Mouse (Mus musculus): ENCODE results near the gene Pskh1. TPM values are rescaled to one million over a fixed set of nuclear protein-coding genes. Genes with fewer than 3 reads are reported as not detected.

The Pskh1 gene
- total and polyA plus RNA-seq, 3 experiments: 12.9 to 26.2 TPM; not detected in 1

GRCm38 (mm10) chr8:105936866-105937475 is 36.7 kb downstream of the Pskh1 start:
- DNase-seq (ENCODE audit: low read depth, low spot score): peak; percentile 96
- peaks cover 4 to 14% of the 10 kb centered on the region in 2 experiments; a peak in 3 of 4 replicates for H3K4me1 ChIP-seq (ENCODE audit: control insufficient read depth in 1 of 2, insufficient read depth in 2 of 2, low read length in 2 of 2)
- peaks cover 0 to 13% of the 10 kb centered on the region in 2 experiments; a peak in 2 of 4 replicates for H3K36me3 ChIP-seq (ENCODE audit: control insufficient read depth in 1 of 2, insufficient read depth in 2 of 2, low read length in 2 of 2)
- no peak for TF ChIP-seq SMC3 (IDR thresholded peaks at IDR 0.05; ENCODE audit: low read depth, low read length)
- TF ChIP-seq ZMIZ1 (IDR thresholded peaks at IDR 0.05; ENCODE audit: low read depth, low read length): no peak; the same call in 1 of the 2 replicates
- peak; percentile 46; the same call in 1 of the 2 replicates for TF ChIP-seq ETS1 (IDR thresholded peaks at IDR 0.05; ENCODE audit: low read depth, low read length)
- no peak for TF ChIP-seq MEF2A (IDR thresholded peaks at IDR 0.05; ENCODE audit: extremely low read depth, insufficient replicate concordance, low read depth, low read length, poor library complexity, severe bottlenecking)
- TF ChIP-seq MAX (IDR thresholded peaks at IDR 0.05; ENCODE audit: low read length): peak; percentile 94
- TF ChIP-seq BHLHE40 (IDR thresholded peaks at IDR 0.05; ENCODE audit: borderline replicate concordance, low read depth, low read length): no peak
- peak; percentile 66 to 82; a peak in 3 of 4 replicates for TF ChIP-seq POLR2A (IDR thresholded peaks at IDR 0.05; ENCODE audit: control insufficient read depth in 1 of 2, insufficient read depth in 1 of 2, low read depth in 1 of 2, low read length in 2 of 2, poor library complexity in 1 of 2)
- no peak for TF ChIP-seq TAL1 (IDR thresholded peaks at IDR 0.05; ENCODE audit: low read length)
- TF ChIP-seq CTCF (IDR thresholded peaks at IDR 0.05 in 2 of 3, conservative IDR thresholded peaks at IDR 0.05 in 1 of 3; ENCODE audit: control insufficient read depth in 1 of 3, insufficient read depth in 1 of 3, low read depth in 2 of 3, low read length in 3 of 3, poor library complexity in 1 of 3, severe bottlenecking in 1 of 3): no peak
- 0 out of 2 replicates have a peak, but pooled peaks have one; percentile 18 for TF ChIP-seq POLR2AphosphoS2 (IDR thresholded peaks at IDR 0.05; ENCODE audit: low read length)
- no peak for TF ChIP-seq MYB (IDR thresholded peaks at IDR 0.05; ENCODE audit: low read depth, low read length)
- peak; percentile 77 for TF ChIP-seq USF1 (IDR thresholded peaks at IDR 0.05; ENCODE audit: low read depth, low read length)
- TF ChIP-seq ELF1 (IDR thresholded peaks at IDR 0.05; ENCODE audit: low read depth, low read length): peak; percentile 92
- TF ChIP-seq JUND (IDR thresholded peaks at IDR 0.05; ENCODE audit: low read depth, low read length): no peak
- TF ChIP-seq TCF12 (IDR thresholded peaks at IDR 0.05; ENCODE audit: low read depth, low read length): peak; percentile 59
- TF ChIP-seq ZC3H11A (IDR thresholded peaks at IDR 0.05; ENCODE audit: low read depth, low read length): no peak
- TF ChIP-seq E2F4 (IDR thresholded peaks at IDR 0.05; ENCODE audit: borderline replicate concordance, low read depth, low read length): no peak
- peak in 1 of 2 experiments; percentile 8; a peak in 1 of 4 replicates for TF ChIP-seq EP300 (IDR thresholded peaks at IDR 0.05; ENCODE audit: low read depth in 1 of 2, low read length in 2 of 2)
- peak; percentile 85 for TF ChIP-seq MXI1 (IDR thresholded peaks at IDR 0.05; ENCODE audit: low read depth, low read length)
- peak; percentile 13; the same call in 1 of the 2 replicates for TF ChIP-seq SIN3A (IDR thresholded peaks at IDR 0.05; ENCODE audit: low read length)
- TF ChIP-seq GATA1 (IDR thresholded peaks at IDR 0.05; ENCODE audit: low read depth, low read length): no peak
- peak; percentile 81 for TF ChIP-seq HCFC1 (IDR thresholded peaks at IDR 0.05; ENCODE audit: low read depth, low read length)
- no peak for TF ChIP-seq ZKSCAN1 (IDR thresholded peaks at IDR 0.05; ENCODE audit: low read depth, low read length)
- TF ChIP-seq CHD2 (IDR thresholded peaks at IDR 0.05; ENCODE audit: low read length): no peak
- TF ChIP-seq MYC (IDR thresholded peaks at IDR 0.05; ENCODE audit: low read depth, low read length): peak; percentile 97
- no peak; the same call in 1 of the 2 replicates for TF ChIP-seq KAT2A (conservative IDR thresholded peaks at IDR 0.05; ENCODE audit: low read depth, low read length)
- peak; percentile 63 for TF ChIP-seq NELFE (IDR thresholded peaks at IDR 0.05; ENCODE audit: low read depth, low read length)
- TF ChIP-seq RAD21 (IDR thresholded peaks at IDR 0.05; ENCODE audit: low read depth, low read length): no peak
- TF ChIP-seq GABPA (IDR thresholded peaks at IDR 0.05; ENCODE audit: low read depth, low read length): no peak
- no peak for TF ChIP-seq CHD1 (IDR thresholded peaks at IDR 0.05; ENCODE audit: low read depth, low read length)
- peak; percentile 77 for TF ChIP-seq TBP (IDR thresholded peaks at IDR 0.05; ENCODE audit: low read depth, low read length)
- H3K27ac ChIP-seq (ENCODE audit: control insufficient read depth, low read depth, low read length): peak overlapping the region; percentile 90
- peaks cover 10% of the 10 kb centered on the region for H3K79me2 ChIP-seq (ENCODE audit: control insufficient read depth, insufficient read depth, low read length, poor library complexity)
- peak overlapping the region; percentile 91 for H3K9ac ChIP-seq (ENCODE audit: control insufficient read depth, low read depth, low read length, poor library complexity, severe bottlenecking)
- no peaks in the 10 kb centered on the region for H3K27me3 ChIP-seq (ENCODE audit: control insufficient read depth in 1 of 2, insufficient read depth in 2 of 2, low read length in 2 of 2)
- no peaks in the 10 kb centered on the region for H3K9me3 ChIP-seq (replicated peaks; ENCODE audit: insufficient read depth, low read length)
- peak overlapping the region; percentile 67 to 85 for H3K4me3 ChIP-seq (ENCODE audit: control insufficient read depth in 1 of 2, insufficient read depth in 1 of 2, low read depth in 2 of 2, low read length in 2 of 2)

Measured in MEL (cell line).